Mouse (Mus musculus) megakaryocyte-erythroid progenitor cell, adult 5-6 weeks (primary cell): ENCODE results near the gene Pagr1b. TPM values are rescaled to one million over a fixed set of nuclear protein-coding genes. Genes with fewer than 3 reads are reported as not detected.

Experiments
- ATAC-seq: replicated peaks from 2 replicates; pipeline ENCODE4 v1.8.0; 2016; ENCODE audit warnings: mild to moderate bottlenecking, inconsistent platforms; ENCODE audit not compliant: severe bottlenecking, poor library complexity, low FRiP score, low TSS enrichment
- total RNA-seq, 2 experiments: library from RNA; stranded (forward) in 1 of 2; stranded (reverse) in 1 of 2; fragments of 200-1000, 215-1000 nt in 1 of 2; fragments of >200 nt in 1 of 2; fragmentation: Nextera tagmentation in 1 of 2; gene quantifications; 2 replicates each; pipeline ENCODE4 v1.2.3; 2014 to 2017

The Pagr1b gene
- total RNA-seq, 2 experiments from 2014 or later, result 0.66 to 8.7 TPM

DNA sequence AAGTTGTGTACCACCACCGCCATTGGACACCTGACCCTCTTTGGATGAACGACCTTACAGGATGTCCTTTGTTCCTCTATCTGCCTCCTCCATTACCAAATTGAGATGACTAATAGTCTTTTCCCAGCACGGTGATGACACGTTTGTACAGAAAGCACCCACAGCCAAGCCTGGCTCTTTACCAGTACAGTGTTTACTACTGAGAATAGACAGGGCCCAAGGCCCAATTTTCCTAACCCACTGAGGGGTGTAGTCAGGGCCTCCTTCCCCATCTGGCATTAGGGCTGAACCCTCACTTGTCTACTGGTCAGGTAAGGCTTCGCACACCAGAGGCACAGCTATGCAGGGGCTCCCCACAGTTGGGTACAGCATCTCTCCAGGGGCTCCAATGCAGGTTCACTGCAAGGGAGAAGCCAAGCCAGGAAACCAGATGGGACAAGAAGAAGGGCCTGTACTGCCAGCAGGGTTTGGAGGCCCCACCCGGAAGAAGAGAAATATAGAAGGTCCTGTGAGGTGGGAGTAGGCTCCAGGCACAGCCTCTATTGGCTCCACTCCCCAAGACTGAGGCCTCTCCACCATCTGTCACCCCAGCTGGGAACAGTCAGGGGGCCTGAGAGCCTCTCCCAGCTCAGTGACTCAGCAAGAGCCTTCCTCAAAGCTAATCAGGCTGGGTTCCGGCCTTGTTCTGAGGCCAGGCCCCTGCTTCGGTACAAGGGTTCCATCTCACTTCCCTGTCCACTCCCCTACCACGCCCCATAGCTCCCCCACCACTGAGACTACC, 7.9 kb downstream of the Pagr1b start:
- ATAC-seq, result peak; percentile 82

DNA sequence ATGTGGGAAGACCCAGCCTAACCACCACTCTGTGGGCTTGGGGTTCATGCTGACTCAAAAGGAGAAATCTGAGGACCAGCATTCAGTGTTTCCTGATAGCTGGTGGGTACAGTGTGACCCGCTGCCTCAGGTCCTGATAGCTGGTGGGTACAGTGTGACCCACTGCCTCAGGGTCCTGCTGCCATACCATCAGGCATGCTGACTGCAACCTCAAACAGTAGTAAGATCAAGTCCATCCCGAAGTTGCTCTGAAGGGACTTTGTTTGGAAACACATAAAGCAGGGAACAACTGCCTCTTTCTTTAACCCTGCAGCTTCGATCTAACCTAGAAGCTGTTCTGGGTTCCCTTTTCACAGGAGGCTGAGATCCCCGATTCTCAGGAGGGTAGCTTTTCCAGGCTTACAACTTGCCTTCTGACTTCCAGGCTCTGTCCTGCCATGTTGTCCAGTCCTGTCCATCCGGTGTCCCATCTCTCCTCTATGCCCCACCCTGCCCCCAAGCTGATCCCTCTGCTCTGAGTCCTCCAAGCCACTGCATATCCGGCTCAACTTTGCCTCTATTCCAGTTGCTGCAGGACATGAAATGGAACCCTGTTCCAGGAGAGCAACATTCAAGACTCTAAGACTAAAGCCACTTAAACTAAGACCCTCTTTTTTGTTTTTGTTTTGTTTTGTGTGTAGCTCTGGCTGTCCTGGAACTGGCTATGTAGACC, 8.8 kb downstream of the Pagr1b start:
- ATAC-seq, result no peak

DNA sequence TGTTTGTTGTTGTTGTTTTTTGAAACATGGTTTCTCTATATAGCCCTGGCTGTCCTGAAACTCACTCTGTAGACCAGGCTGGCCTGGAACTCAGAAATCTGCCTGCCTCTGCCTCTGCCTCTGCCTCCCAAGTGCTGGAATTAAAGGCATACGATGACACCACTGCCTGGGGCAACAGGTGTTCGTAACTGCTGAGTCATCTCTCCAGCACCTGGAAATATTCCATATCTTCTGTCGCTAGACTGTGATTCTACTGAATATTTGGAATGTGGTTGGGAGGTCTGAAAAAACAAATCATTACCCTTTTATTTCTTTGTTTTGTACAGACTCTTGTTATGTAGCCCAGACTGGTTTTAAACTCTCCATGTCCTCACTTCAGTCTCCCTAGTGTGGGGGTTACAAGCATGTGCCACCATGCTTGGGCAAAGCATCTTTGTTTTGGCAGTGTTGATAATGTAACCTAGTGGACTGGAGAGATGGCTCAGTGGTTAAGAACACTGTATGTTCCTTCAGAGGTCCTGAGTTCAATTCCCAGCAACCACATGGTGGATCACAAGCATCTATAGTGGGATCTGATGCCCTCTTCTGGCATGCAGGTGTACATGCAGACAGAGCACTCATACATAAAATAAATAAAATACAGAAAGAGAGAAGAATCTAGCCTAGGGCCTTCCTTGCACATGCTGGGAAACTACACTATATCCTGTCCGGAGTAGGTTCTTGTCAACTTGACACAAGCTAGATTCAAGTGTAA, 12.0 kb downstream of the Pagr1b start:
- no peak for ATAC-seq

GRCm38 (mm10) chr7:127003620-127004019, 12.7 kb downstream of the Pagr1b start:
- ATAC-seq, result no peak

DNA sequence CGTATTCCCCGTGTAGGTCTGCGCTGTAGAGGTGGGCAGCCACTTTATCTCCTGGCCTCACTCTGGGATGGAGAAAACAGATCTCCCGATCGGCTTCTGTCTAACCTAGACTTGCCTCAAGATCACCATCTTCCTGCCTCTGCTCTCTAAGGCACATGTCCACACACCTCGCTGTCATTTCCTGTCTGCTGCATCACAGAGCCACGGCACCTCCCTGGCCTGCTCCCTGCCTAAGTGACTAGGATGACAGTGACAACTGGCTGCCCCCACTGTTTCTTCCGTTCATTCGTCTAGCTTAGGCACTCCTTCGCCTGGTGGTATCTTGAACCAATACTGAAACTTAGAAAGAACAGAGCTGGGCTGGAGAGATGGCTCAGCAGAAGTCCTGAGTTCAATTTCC, 16.7 kb downstream of the Pagr1b start:
- no peak for ATAC-seq

GRCm38 (mm10) chr7:126996449-126996848, 19.8 kb downstream of the Pagr1b start:
- ATAC-seq, result no peak

- no peak for ATAC-seq
These were observed 27.5 kb downstream of the Pagr1b start for GRCm38 (mm10) chr7:126988816-126989215.

GRCm38 (mm10) chr7:126986319-126986718, 30.0 kb downstream of the Pagr1b start:
- 0 out of 2 replicates have a peak, but pooled peaks have one; percentile 47 for ATAC-seq

GRCm38 (mm10) chr7:126984667-126985444, 31.4 kb downstream of the Pagr1b start:
- ATAC-seq, result no peak

DNA sequence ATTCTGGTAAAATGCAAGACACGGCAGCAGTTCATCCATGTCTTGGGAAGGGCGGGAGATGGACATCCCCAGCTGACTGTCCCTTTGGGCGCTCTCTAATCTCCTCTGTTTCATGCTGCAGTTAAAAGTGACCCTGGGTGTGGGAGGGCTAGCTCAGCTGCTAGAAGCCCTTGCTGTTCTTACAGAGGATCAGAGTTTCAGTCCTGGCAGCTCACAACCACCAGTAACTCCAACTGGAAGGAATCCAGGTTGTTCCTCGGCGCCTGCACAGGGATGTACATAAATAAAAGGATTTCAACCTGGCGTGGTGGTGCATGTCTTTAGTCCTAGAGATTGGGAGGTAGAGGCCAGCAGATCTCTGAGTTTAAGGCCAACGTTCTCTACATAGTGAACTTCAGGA, 33.2 kb downstream of the Pagr1b start:
- ATAC-seq, result no peak

GRCm38 (mm10) chr7:126982054-126982453, 34.2 kb downstream of the Pagr1b start:
- no peak for ATAC-seq

DNA sequence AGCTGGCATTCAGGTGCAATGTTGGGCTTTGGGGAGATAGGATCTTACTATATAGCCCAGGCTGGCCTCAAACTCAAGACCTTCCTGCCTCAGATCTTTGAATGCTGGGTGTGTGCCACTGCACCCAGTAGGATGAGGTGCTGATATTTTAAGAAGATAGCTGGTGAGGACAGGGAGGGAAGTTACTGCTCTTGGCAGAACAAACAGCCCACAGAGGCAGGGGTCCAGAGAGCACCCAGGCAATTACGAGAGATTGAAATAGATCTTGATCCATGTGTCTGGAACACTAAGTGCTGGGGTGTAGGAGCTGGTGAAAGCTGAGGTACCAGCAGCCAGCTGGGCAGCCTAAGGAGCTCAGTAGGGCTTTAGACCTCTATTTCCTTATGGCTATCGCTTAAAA, 34.7 kb downstream of the Pagr1b start:
- ATAC-seq, result no peak

DNA sequence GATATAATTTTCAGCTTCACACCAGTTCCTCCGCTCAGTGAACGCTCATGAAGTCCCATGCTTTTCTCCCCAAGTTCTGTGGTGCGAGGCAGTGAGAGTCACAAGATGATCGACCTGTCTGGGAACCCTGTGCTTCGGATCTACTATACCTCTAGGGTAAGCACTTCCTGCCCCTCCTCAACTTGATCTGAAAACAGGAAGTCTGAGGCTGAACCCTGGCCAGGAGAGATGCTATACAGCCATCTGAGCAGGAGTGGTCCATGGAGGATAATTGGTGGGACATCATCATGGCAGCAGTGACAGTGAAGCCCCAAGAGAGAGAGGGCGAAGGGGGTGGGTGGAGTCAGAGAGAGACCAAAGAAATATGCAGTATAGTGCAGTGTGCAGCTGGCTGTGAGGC, 37.4 kb downstream of the Pagr1b start:
- ATAC-seq, result no peak

DNA sequence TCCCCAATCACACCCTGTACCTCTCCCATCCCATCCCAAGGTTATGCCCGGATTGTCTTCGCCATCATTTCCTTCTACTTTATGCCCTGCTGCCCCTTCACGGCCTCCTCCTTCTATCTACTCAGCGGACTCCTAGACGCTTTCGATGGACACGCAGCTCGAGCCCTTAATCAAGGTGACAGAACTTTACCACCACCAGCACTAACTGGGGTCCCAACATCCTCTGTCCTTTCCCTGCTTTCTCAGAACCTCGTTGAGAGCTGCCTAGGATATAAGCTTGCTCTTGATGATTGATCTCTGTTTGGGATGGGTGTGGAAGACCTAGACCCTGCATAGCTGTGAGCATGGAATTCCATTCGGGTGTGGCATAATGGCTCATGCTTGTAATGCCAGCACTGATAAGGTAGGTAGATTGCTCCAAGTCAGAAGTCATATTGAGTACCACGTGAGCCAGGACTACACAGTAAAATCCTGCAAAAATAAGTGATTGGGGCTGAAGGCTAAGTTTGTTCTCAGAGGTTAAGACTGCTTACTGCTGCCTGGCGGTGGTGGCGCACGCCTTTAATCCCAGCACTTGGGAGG, 39.3 kb downstream of the Pagr1b start:
- ATAC-seq, result no peak

GRCm38 (mm10) chr7:126975950-126976866, 40.1 kb downstream of the Pagr1b start, which contains the start of gene Cdiptos:
TSS of gene Cdiptos (minus strand) at chr7:126976098.
- peak; percentile 95 for ATAC-seq

DNA sequence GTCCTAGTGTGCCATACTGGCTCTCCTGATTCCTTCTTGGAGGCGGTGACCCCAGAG, 40.6 kb downstream of the Pagr1b start, which contains the start of gene Cdipt:
Cdipt (plus strand) TSS at position 22 of the 57 bp plus-strand sequence.
- ATAC-seq, result no peak

DNA sequence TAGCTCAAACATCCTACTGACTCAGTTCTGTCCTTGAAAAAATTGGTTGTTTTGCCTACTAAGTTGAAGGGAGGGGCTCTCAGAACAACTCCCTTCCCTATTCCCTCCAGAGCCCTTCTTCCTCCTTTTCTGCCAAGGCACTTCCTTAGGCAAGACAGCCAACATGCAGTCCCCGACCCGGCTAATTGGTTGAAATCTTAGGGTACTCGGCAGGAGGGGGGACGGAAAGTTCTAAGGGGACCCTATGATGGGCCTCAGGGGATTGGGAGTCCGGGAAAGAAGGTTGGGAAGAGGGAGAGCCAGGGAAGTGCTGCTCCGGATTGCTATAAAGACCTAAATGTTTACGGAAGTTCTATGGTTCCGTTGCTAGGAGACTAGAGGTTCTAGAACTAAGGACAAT, 40.8 kb downstream of the Pagr1b start:
- ATAC-seq, result no peak

DNA sequence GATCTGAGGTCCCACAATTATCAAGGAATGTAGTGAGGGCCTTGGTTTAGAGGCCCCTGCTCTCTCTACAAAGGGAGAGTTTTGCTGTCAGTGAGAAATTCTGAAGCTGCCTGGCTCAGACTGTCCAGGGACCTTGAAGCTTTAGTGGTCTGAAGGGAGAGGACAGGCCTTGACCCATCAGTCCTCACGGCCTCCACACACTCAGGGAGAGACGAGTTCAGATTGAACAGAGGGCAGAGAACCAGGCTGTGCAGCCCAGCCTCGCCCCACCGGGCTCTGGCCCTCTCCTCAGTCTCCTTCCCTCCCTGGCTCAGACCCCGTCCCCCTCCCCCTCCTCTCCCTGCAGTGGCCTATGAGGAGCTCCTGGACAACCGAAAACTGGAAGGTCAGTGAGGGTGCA, 48.9 kb downstream of the Pagr1b start:
- no peak for ATAC-seq

- ATAC-seq, result 0 out of 2 replicates have a peak, but pooled peaks have one; percentile 28
These were observed 50.7 kb downstream of the Pagr1b start for GRCm38 (mm10) chr7:126965568-126965967.
